Mouse (Mus musculus) C2C12 (cell line): Measurements from ENCODE around the gene Gng8. TPM values are rescaled to one million over a fixed set of nuclear protein-coding genes. Genes with fewer than 3 reads are reported as not detected.

Experiments
- H3K27me3 ChIP-seq: one replicate; pipeline ENCODE4 v1.6.1; 2011; ENCODE audit not compliant: control insufficient read depth, insufficient read depth, insufficient read length
- H3K36me3 ChIP-seq: one replicate; pipeline ENCODE4 v1.6.1; 2011; ENCODE audit not compliant: control insufficient read depth, insufficient read depth
- H3K4me3 ChIP-seq: one replicate; pipeline ENCODE4 v1.5.1; 2011; ENCODE audit warnings: mild to moderate bottlenecking, control low read depth; ENCODE audit not compliant: poor library complexity, insufficient read depth, severe bottlenecking
- H3K79me2 ChIP-seq: one replicate; pipeline ENCODE4 v1.6.1; 2011; ENCODE audit not compliant: control insufficient read depth, insufficient read depth
- H3K79me3 ChIP-seq: one replicate; pipeline ENCODE4 v1.6.1; 2011; ENCODE audit warnings: low read depth, control low read depth
- H3ac ChIP-seq: one replicate; pipeline ENCODE3; 2011; ENCODE audit warnings: low read depth; ENCODE audit not compliant: control insufficient read depth, insufficient read length
- CEBPB ChIP-seq: IDR thresholded peaks from one replicate; pipeline ENCODE4 v1.6.1; 2011; ENCODE audit warnings: low read depth, mild to moderate bottlenecking, control low read depth, moderate library complexity
- CTCF ChIP-seq: IDR thresholded peaks from one replicate; pipeline ENCODE4 v1.5.1; 2011; ENCODE audit not compliant: control insufficient read depth, insufficient read depth, insufficient read length
- FOSL1 ChIP-seq: IDR thresholded peaks from one replicate; pipeline ENCODE4 v1.8.0; 2011; ENCODE audit warnings: mild to moderate bottlenecking, low read length; ENCODE audit not compliant: poor library complexity, insufficient read depth, severe bottlenecking
- MAX ChIP-seq: IDR thresholded peaks from one replicate; pipeline ENCODE4 v1.6.1; 2011; ENCODE audit warnings: mild to moderate bottlenecking, control low read depth
- MYOD1 ChIP-seq: IDR thresholded peaks from one replicate; pipeline ENCODE4 v1.6.1; 2011; ENCODE audit warnings: low read depth; ENCODE audit not compliant: control insufficient read depth, insufficient read length
- MYOG ChIP-seq: IDR thresholded peaks from one replicate; pipeline ENCODE4 v1.6.1; 2011; ENCODE audit not compliant: control insufficient read depth, insufficient read length; ENCODE audit errors: extremely low read depth
- USF1 ChIP-seq: IDR thresholded peaks from one replicate; pipeline ENCODE4 v1.6.1; 2011; ENCODE audit warnings: low read depth, mild to moderate bottlenecking, control low read depth, moderate library complexity
- polyA plus RNA-seq: library from polyadenylated mRNA; unstranded; fragments of >200 nt; fragmentation: generic; extraction: Trizol; gene quantifications from one replicate; pipeline ENCODE4 v1.2.1, GENCODE M21; 2012; ENCODE audit warnings: missing spikeins

Gng8 gene
- polyA plus RNA-seq, 1 experiment: 2.6 TPM

GRCm38 (mm10) chr7:16920150-16920579 lies 28.6 kb downstream of the Gng8 start:
- peak overlapping the region; percentile 20 for H3ac ChIP-seq
- no peak for TF ChIP-seq MYOD1
- no peak for TF ChIP-seq CTCF
- no peak for TF ChIP-seq USF1
- TF ChIP-seq CEBPB: no peak
- TF ChIP-seq FOSL1: no peak
- no peak for TF ChIP-seq MYOG
- no peak for TF ChIP-seq MAX
- H3K36me3 ChIP-seq: peaks cover 29% of the 10 kb centered on the region
- no peak overlapping the region for H3K4me3 ChIP-seq
- peaks cover 46% of the 10 kb centered on the region for H3K79me2 ChIP-seq
- H3K79me3 ChIP-seq: peaks cover 32% of the 10 kb centered on the region
- H3K27me3 ChIP-seq: no peaks in the 10 kb centered on the region

- Histone ChIP-seq H3ac (no peak overlapping the region), H3K79me3 (peaks cover 32% of the 10 kb centered on the region), H3K36me3 (peaks cover 29% of the 10 kb centered on the region), H3K27me3 (no peaks in the 10 kb centered on the region), H3K79me2 (peaks cover 46% of the 10 kb centered on the region), H3K4me3 (no peak overlapping the region)
- TF ChIP-seq CTCF: no peak
- TF ChIP-seq MYOD1: no peak
- no peak for TF ChIP-seq CEBPB
- no peak for TF ChIP-seq MYOG
- TF ChIP-seq FOSL1: no peak
- TF ChIP-seq USF1: no peak
- no peak for TF ChIP-seq MAX
Observed at GRCm38 (mm10) chr7:16920818-16921791, 29.5 kb downstream of the Gng8 start.

GRCm38 (mm10) chr7:16921881-16922335 lies 30.3 kb downstream of the Gng8 start:
- Histone ChIP-seq H3K36me3 (peaks cover 23% of the 10 kb centered on the region), H3K4me3 (no peak overlapping the region), H3K79me2 (peaks cover 46% of the 10 kb centered on the region), H3ac (no peak overlapping the region), H3K27me3 (no peaks in the 10 kb centered on the region), H3K79me3 (peaks cover 32% of the 10 kb centered on the region)
- TF ChIP-seq MYOD1 (no peak), MAX (no peak), USF1 (no peak), FOSL1 (no peak), CEBPB (no peak), CTCF (no peak), MYOG (no peak)

- H3K79me2 ChIP-seq: peaks cover 46% of the 10 kb centered on the region
Observed at GRCm38 (mm10) chr7:16922360-16922973, 30.9 kb downstream of the Gng8 start.

More at GRCm38 (mm10) chr7:16922360-16922973, 30.9 kb downstream of the Gng8 start:
- Histone ChIP-seq H3ac (peak overlapping the region; percentile 86), H3K4me3 (peak overlapping the region; percentile 90), H3K79me3 (peaks cover 32% of the 10 kb centered on the region), H3K27me3 (no peaks in the 10 kb centered on the region), H3K36me3 (peaks cover 18% of the 10 kb centered on the region)
- TF ChIP-seq CTCF (no peak), MYOD1 (no peak), USF1 (no peak), FOSL1 (no peak), CEBPB (no peak), MYOG (no peak), MAX (no peak)
